Mouse (Mus musculus) spleen, adult 10 weeks (tissue): ENCODE measurements around the gene Kif21a. TPM values are rescaled to one million over a fixed set of nuclear protein-coding genes. Genes with fewer than 3 reads are reported as not detected.

Source experiments
- polyA plus RNA-seq: library from polyadenylated mRNA; stranded (reverse); fragments of 350-450 nt; fragmentation: Illumina TruSeq; extraction: RNeasy Lipid Tissue Mini Kit (QIAGEN cat#74804); gene quantifications from one replicate; pipeline ENCODE4 v1.2.3, GENCODE M21; 2015; ENCODE audit warnings: low replicate concordance; ENCODE audit not compliant: insufficient read depth

The Kif21a gene
- polyA plus RNA-seq: 2.3 TPM

DNA sequence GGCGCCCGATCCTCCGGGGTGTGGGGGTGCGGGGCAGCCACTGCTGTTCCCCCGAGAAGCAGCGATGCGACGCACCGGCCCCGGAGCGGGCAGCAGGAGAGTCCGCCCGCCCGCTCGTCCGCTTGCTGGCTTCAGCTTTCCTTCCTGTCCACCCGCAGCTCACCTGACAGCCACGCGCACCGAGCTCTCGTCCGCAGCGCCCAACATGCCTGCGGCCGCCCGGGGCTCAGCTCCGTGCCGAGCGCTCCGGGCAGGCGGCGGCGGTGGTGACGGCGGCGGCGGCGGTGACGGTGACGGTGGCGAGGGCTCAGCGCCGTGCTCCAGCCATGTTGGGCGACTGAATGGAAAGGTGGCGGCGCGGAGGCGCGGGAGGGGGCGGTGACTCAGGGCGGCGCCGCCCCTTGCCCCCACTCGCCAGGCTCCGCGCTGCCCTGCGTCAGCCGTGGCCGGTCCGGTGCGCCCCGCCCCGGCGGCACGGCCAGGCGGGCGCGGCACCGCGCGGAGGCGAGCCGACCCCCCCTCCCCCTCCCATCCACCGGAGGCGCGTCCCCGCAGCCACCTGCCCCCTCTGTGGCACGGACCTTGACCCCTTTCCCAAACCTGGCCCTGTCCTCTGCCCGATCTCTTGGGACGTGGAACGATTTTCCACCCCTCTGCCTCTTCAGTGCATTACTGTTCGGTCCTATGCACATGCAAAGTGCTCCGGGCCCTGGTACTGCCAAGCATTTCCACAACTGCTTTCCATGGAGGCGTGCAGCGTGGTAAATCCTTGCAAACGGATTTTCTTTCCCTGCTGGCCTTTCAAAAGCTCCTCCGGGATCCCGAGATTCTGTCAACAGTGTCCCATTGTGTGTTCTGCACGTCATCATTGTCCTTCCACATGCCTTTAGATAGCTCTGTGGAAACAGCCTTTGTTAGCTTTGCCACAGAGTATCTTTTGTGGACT lies at the start of gene Kif21a:
Kif21a (minus strand) TSS at position 453 of the 946 bp plus-strand sequence.

Other genes starting within 250 kb of the Kif21a start
- 5.8 TPM for gene Abcd2, start 141.9 kb upstream of the Kif21a start, polyA plus RNA-seq
- not detected for gene CN725425, start 149.5 kb upstream of the Kif21a start, polyA plus RNA-seq